Mouse (Mus musculus) lung, adult 18-20 months (tissue): ENCODE measurements around the gene Fibcd1.

Experiments used
- DNase-seq, 2 experiments: peaks; one replicate each; pipeline ENCODE4 v3.0.0; 2022; ENCODE audit warnings: mixed read lengths in 2 of 2

Fibcd1 gene

GRCm38 (mm10) chr2:31810444-31810843, 35.4 kb downstream of the Fibcd1 start, which contains the start of gene Qrfp:
TSS of gene Qrfp (minus strand) at chr2:31810580.
- no peak for DNase-seq

- no peak for DNase-seq
Observed at GRCm38 (mm10) chr2:31809358-31809740, 36.5 kb downstream of the Fibcd1 start.

GRCm38 (mm10) chr2:31808410-31809357, 37.1 kb downstream of the Fibcd1 start:
- no peak for DNase-seq

GRCm38 (mm10) chr2:31806639-31807382, 39.0 kb downstream of the Fibcd1 start:
- DNase-seq: no peak

GRCm38 (mm10) chr2:31803480-31803879, 42.3 kb downstream of the Fibcd1 start:
- DNase-seq: peak in 1 of 2 experiments; percentile 43

- no peak for DNase-seq
Observed at GRCm38 (mm10) chr2:31802811-31803210, 43.0 kb downstream of the Fibcd1 start.

GRCm38 (mm10) chr2:31801416-31801815, 44.4 kb downstream of the Fibcd1 start:
- no peak for DNase-seq

GRCm38 (mm10) chr2:31796943-31797342, 48.9 kb downstream of the Fibcd1 start:
- DNase-seq: peak in 1 of 2 experiments; percentile 39

GRCm38 (mm10) chr2:31792611-31793010, 53.2 kb downstream of the Fibcd1 start:
- no peak for DNase-seq

- DNase-seq: no peak
Observed at GRCm38 (mm10) chr2:31791260-31791659, 54.5 kb downstream of the Fibcd1 start.

GRCm38 (mm10) chr2:31790728-31791251, 55.0 kb downstream of the Fibcd1 start:
- DNase-seq: no peak

- no peak for DNase-seq
Observed at GRCm38 (mm10) chr2:31789215-31789614, 56.6 kb downstream of the Fibcd1 start.

GRCm38 (mm10) chr2:31788227-31788626, 57.6 kb downstream of the Fibcd1 start:
- DNase-seq: no peak

GRCm38 (mm10) chr2:31787029-31787428, 58.8 kb downstream of the Fibcd1 start:
- peak; percentile 65 to 71 for DNase-seq

GRCm38 (mm10) chr2:31785074-31785473, 60.7 kb downstream of the Fibcd1 start:
- peak; percentile 78 to 86 for DNase-seq

- no peak for DNase-seq
Observed at GRCm38 (mm10) chr2:31782958-31783602, 62.7 kb downstream of the Fibcd1 start.

GRCm38 (mm10) chr2:31779258-31779657, 66.5 kb downstream of the Fibcd1 start:
- no peak for DNase-seq

GRCm38 (mm10) chr2:31776479-31776878, 69.3 kb downstream of the Fibcd1 start:
- DNase-seq: no peak

GRCm38 (mm10) chr2:31770781-31771441, 74.9 kb downstream of the Fibcd1 start:
- peak; percentile 77 to 87 for DNase-seq

GRCm38 (mm10) chr2:31769631-31770111, 76.1 kb downstream of the Fibcd1 start:
- DNase-seq: peak; percentile 76 to 85

GRCm38 (mm10) chr2:31769115-31769514, 76.7 kb downstream of the Fibcd1 start:
- no peak for DNase-seq

- peak in 1 of 2 experiments; percentile 50 for DNase-seq
Observed at GRCm38 (mm10) chr2:31767815-31768214, 78.0 kb downstream of the Fibcd1 start.
